Mouse (Mus musculus): ENCODE measurements at regions not wholly inside any gene's neighbourhood (a gene's known extent, or its start where the extent isn't known, plus 50 kb on each side); places are given as distances from the start of the nearest gene placed in this dataset.

GRCm38 (mm10) chr11:84612982-84613720 is 87.8 kb upstream of the Lhx1 start:
- TF ChIP-seq ZC3H11A (IDR thresholded peaks at IDR 0.05; ENCODE audit: borderline replicate concordance, low read depth, low read length) (no peak), CHD2 (IDR thresholded peaks at IDR 0.05; ENCODE audit: low read depth, low read length) (no peak), MAFK (IDR thresholded peaks at IDR 0.05; ENCODE audit: insufficient read depth, low read depth, low read length) (no peak), HCFC1 (IDR thresholded peaks at IDR 0.05; ENCODE audit: borderline replicate concordance, insufficient read depth, low read length) (no peak), ZNF384 (IDR thresholded peaks at IDR 0.05; ENCODE audit: low read depth, low read length) (no peak)
